Mouse (Mus musculus) adrenal gland, postnatal 10 days (tissue): ENCODE measurements at regions not wholly inside any gene's neighbourhood (a gene's known extent, or its start where the extent isn't known, plus 50 kb on each side); places are given as distances from the start of the nearest gene placed in this dataset.

Experiments
- DNase-seq: peaks from one replicate; pipeline ENCODE4 v3.0.0; 2021; ENCODE audit warnings: mixed read lengths

DNA sequence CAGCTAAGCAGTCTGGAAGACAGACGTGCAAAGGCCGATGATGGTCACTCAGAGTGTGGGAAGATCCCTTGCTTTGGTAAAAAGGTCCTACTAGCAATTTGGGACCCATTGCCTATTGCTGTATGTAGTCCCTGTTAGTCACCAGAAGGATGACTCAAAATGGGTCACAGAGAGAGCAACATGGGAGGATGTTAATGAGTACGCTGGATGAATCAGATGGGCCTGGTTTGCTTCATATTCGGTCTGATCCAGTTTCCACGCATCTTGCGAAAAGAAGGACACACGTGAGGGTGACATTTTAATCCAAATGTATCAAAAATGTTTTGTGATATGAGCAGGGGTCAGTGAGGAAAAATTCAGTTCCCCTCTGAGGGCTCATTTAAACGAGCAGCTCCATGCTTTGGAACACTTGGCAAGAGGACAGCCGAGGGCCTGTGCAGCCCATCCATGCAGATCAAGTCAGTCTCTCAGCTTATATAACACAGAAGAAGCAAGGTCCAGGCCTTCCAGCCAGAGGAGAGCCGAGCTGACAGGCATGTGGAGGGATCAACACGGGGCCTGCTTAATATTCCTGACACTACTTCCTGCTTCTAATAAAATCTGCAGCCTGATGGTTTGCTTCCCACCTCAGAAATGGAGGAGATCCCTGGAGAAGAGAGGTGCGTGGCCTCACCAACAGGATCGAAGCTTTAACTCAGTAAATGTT lies 579.2 kb upstream of the Gm26657 start:
- DNase-seq: no peak

DNA sequence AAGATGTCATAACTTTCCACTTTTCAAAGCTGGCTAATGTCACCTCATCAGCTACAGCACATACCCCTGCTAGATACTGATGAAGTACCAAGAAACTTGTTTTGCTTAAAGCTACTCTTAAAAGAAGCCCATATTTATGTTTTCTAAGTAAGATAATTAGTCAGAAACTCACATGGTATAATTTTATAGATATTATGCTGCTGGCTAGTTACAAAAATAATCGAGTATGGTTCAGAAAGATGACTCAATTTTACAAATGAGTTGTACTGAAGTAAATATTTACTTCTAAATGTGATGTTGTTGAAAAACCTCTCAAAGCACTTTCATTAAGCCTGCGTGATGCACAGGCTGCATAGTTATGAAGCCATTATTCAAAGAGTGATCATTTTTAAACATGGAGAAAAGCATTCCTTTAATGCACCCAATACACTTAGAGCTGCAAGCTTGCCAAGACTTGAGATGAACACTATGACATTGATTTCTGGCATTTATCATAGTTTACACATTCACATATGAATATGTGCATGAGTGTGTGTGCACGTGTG lies 582.3 kb upstream of the Gm26657 start:
- no peak for DNase-seq

- no peak for DNase-seq
Measured at GRCm38 (mm10) chr4:56150716-56151115, 589.2 kb upstream of the Gm26657 start.

DNA sequence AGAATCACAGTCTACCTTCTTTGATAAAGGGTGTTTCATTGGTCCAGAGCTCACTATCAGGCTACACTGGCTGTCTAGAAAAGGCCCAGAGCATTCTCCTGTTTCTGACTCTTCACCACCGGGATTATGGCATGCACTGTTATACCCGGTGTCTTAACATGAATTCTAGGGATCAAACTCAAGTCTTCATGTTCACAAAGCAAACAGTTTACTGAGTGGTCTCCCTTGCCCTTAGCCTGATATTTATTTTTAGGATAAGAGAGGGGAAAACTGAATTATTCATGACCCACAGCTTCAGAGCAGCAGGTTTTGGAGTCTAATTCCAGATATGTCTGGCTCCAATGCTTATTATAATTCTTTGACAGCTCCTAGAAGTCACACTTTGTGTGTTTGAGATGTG lies 596.0 kb upstream of the Gm26657 start:
- no peak for DNase-seq

GRCm38 (mm10) chr4:56136837-56137236 lies 603.0 kb upstream of the Gm26657 start:
- DNase-seq: no peak

- no peak for DNase-seq
Measured at GRCm38 (mm10) chr4:56134350-56134749, 602.1 kb upstream of the Klf4 start.

- DNase-seq: peak; percentile 22
Measured at GRCm38 (mm10) chr4:56127730-56128482, 595.6 kb upstream of the Klf4 start.

- DNase-seq: no peak
Measured at GRCm38 (mm10) chr4:56124515-56124914, 592.2 kb upstream of the Klf4 start.

DNA sequence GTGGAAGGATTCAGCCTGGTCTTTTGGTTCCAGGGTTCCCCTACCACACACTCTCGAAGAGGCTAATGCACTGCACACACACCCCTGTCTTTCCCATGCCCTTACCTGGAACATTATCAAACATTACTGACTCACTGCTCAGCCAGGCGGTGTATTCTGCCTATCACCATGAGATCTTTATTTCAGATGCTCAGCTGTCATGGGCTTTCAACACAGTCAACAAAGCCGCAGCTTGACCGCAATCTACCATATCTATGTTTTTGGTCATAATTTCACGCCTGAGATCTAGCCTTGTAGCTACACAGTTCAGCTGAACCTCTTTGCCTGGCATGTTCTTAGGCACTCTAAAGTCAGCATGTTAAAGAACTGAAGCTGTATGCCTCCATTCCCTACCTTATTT lies 589.9 kb upstream of the Klf4 start:
- DNase-seq: no peak

DNA sequence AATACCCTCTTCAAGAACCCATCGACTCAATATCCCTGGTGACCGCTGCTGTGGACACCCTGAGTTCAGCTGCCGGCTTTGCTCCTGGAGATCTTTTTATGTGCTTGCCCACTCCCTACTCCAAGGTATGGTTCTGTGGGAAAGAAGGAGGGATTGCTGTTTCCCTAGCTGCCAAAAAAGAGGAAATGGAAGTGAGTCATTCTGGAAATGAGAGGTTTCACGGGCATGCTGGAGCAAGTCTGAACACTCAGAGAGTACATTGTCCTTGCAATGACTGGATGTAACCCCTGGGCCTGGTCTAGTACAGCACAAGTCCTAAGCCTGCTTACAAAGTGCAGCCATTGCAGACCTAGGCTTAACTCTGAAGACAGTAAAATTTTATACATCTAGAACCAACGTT lies 589.4 kb upstream of the Klf4 start:
- no peak for DNase-seq

- DNase-seq: no peak
Measured at GRCm38 (mm10) chr4:56120357-56120756, 588.1 kb upstream of the Klf4 start.

- DNase-seq: peak; percentile 85
Measured at GRCm38 (mm10) chr4:56113701-56114196, 581.5 kb upstream of the Klf4 start.

DNA sequence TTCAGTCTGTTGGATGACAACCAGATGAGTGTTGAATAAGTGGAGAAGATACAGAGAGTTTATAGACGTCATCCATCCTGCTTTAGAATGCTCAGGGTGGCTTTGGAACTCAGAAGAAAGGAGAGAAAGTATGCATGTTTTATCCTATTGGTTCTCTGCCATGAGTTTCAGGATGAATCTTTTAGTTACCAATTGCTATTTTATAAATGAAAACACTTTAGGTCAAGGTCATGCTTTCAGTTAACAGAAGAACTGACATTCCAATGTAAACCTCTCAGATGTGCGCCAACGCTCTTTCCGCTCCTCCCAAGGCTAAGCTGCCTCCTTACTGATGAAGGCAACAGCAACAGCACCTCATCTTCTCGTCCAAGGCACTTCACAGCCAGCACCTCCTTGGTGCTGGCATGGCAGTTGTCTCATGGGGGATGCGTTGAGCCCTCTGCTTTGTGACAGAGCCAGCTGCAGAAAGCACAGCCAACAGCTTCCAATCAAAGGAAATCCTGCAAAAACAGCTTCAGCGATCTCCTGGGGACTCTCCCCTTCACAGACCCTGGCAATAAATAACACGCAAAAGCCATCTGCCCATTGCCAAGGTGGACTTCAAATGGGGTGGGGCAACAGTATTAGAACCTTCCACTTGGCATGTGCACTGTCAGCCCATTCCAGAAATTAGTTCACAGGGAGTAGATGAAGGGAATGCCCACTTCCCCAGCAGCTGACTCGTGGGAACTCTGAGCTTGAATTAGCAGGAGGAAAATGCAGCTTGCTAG lies 580.9 kb upstream of the Klf4 start:
- DNase-seq: peak; percentile 48

GRCm38 (mm10) chr4:56106962-56107361 lies 574.7 kb upstream of the Klf4 start:
- DNase-seq: no peak

- no peak for DNase-seq
Measured at GRCm38 (mm10) chr4:56102314-56102713, 570.0 kb upstream of the Klf4 start.

DNA sequence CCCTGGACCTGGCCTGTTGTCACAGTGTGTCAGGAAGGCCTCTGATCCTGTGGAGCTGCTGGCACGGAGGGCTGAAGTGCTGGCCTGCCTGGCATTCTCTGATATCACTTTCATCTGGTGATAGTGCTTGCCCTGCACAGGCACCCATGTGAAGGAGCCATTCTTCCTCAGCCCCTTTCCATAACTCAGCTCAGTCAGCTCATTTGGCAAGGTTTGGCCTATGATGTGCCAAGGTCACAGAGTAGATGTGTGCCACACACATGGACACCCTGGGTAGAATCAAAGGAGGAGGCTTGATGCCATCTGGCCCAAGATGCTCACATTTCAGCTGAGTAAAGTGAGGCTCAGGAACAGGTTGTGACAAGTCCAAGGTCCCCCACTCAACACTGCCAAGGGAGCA lies 558.5 kb upstream of the Klf4 start:
- DNase-seq: peak; percentile 47

DNA sequence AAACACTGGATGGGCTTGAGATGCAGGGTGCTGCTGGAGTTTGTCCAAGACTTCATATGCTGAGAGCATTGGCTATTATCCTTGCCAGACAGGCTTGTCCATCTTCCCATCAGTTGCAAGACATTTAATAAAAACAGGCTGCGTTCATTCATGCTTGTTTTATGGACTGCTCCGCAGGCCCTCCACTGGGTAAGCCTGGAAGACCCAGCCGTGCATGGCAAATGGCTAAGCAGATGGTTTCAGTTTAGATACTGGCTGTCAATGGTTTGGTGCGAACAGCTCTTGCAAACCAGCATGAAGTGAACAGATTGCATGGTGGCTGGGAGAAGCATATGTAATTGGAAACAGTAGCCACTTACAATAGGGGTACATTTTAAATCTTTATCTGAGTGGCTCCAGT lies 556.4 kb upstream of the Klf4 start:
- DNase-seq: no peak

DNA sequence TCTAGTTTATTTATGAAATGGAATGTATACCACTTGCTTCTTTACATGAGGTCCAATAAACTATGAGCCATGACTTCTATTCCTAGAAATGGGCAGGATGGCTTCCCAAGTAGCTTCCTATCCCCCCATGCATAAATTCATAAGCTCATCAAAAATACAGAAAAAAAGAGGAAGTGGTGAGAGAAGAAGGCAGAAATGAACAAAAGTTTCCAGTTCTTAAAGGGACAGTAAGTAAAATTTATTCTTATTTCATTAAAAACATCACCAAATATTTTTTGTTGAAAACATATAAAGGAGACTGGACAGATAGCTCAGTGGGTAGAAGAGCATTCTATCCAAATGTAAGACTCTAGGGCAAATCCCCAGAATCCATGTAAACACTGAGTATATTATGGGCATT lies 554.0 kb upstream of the Klf4 start:
- DNase-seq: no peak

- no peak for DNase-seq
Measured at GRCm38 (mm10) chr4:56084205-56084604, 551.9 kb upstream of the Klf4 start.

DNA sequence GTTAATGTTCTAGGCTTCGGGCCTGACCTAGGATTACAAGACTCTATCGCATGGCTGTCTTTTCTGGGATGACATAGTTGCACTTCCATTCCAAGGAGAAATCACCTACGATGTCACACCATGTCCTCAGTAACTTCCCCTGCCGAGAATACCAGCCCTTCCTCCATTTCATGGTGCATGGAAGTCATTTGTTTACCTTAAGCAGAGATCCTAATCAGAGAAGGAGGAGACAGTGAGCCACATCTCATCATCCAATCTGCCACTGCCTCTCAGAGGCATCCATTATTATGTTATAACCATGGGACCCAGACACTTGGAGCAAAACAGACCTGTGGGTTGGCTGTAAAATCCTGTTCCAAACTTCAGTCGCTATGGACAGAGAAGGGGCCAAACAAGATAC lies 550.1 kb upstream of the Klf4 start:
- DNase-seq: no peak

DNA sequence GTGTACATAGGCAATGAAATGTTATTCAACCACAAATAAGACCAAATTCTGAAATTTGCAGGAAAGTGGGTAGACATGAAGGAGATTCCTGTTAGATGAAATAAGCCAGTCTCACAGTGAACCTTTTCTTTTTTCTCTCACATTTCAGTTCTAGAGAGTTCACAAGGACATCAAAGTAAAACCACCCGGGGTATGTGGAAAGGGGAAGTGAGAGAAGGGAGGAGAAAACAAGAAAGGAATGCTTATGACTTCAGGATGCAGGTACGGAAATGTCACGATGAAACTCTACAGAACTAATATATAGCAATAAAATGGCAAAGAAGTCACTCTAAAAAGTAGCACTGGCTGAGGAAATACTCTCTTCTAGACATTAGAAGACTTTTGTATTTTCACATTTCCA lies 548.7 kb upstream of the Klf4 start:
- DNase-seq: no peak

DNA sequence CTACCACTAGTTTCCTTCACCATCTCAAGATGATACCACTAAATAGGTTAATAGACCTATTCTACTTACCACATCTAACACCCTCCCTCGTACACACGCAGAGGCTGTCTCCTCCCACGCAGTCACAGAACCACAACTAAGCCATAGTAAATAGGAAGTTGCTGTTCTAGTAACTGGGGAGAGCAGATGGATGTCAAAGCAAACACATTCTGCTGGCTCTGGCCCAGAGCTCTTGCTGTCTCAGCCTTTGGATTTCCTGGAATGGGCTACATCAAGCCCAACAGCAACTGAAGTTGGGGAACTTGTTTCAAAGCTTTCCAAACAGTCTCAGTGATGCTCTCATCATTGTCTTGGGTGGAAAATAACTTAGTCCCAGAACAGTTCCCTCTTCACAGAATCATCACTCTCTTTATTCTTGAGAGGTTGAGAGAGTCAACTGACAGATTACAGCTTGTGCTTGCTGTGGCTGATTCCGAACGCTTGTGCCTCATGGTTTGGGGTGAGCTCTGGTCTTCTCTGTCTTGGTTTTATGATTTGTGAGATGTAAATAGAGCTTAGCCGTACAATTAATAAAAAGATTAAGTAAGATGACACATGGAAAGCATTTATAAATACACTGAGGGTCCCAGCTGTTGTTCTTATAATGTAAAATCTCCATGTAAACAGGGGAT lies 538.5 kb upstream of the Klf4 start:
- peak; percentile 10 for DNase-seq
